Mouse (Mus musculus): ENCODE measurements around the gene Ipo8. TPM values are rescaled to one million over a fixed set of nuclear protein-coding genes. Genes with fewer than 3 reads are reported as not detected.

The Ipo8 gene
- polyA plus RNA-seq, 1 experiment from 2014 or later: 22.1 TPM

DNA sequence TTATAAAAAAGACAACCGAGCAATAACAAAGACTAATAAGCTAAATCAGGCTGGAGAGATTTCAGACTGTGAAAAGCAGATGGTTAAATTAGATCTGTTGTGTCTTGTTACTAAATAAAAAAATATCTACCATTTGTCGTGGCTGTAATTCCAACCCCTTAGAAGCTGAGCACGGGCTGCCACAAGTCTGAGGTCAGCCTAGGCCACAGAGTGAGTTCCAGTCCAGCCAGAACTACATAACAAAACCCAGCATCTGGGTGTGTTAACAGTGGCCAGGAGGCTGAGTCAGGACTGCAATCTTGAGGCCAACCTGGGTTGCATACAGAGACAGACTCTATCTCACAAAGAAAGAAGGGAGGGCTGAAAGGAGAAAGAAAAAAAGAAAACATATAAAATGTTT lies 59.8 kb downstream of the Ipo8 start:
- 84% methylated on average over 3 of the region's 3 CpGs for WGBS
- H3K27me3 ChIP-seq (replicated peaks; ENCODE audit: control insufficient read depth, insufficient read depth, low read length): no peaks in the 10 kb centered on the region
- ATAC-seq (replicated peaks; ENCODE audit: low FRiP score): no peak

DNA sequence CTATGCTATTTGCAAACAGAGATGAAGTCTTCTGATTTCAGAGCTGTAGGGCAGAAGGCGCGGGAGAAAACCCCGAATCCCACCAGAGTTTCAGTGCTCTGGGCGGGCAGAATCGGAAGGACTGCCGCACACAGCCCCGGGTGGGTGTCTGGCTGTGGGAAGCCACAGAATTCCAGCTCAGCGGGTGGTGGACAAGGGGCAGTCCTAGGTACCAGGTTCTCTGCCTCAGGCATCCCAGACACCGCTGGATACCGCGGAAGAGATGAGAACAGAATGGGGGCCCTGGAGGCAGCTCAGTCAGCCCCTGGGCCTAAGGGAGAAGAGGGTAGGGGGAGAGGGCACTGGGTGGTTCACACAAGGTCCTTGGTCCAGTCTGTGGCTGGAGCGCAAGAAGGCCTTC lies 62.8 kb downstream of the Ipo8 start:
- Histone ChIP-seq H3K27ac (ENCODE audit: low read depth, low read length) (no peak overlapping the region), H3K9ac (ENCODE audit: low read depth, low read length) (no peak overlapping the region), H3K4me2 (no peak overlapping the region), H3K36me3 (ENCODE audit: control insufficient read depth, insufficient read depth, low read length) (no peaks in the 10 kb centered on the region; the same call in 1 of the 2 replicates), H3K4me3 (ENCODE audit: low read depth, low read length) (no peak overlapping the region), H3K27me3 (replicated peaks; ENCODE audit: control insufficient read depth, insufficient read depth, low read length) (no peaks in the 10 kb centered on the region), H3K9me3 (ENCODE audit: control insufficient read depth, low read length) (no peaks in the 10 kb centered on the region), H3K4me1 (replicated peaks; ENCODE audit: control insufficient read depth, insufficient read depth, low read length) (no peaks in the 10 kb centered on the region)
- 80% methylated on average over 12 of the region's 12 CpGs for WGBS
- ATAC-seq (replicated peaks; ENCODE audit: low FRiP score) (0 out of 2 replicates have a peak, but pooled peaks have one; percentile 26), DNase-seq (ENCODE audit: low spot score) (no peak)

More for the DNA sequence above, 59.8 kb downstream of the Ipo8 start:
- H3K4me1 ChIP-seq (replicated peaks; ENCODE audit: control insufficient read depth, insufficient read depth, low read length): no peaks in the 10 kb centered on the region
- no peak for DNase-seq (ENCODE audit: low spot score)
- H3K9me3 ChIP-seq (ENCODE audit: control insufficient read depth, low read length): no peaks in the 10 kb centered on the region
- no peak overlapping the region for H3K9ac ChIP-seq (ENCODE audit: low read depth, low read length)
- H3K36me3 ChIP-seq (ENCODE audit: control insufficient read depth, insufficient read depth, low read length): peaks cover 3% of the 10 kb centered on the region; the same call in 1 of the 2 replicates
- no peak overlapping the region for H3K4me2 ChIP-seq
- H3K4me3 ChIP-seq (ENCODE audit: low read depth, low read length): no peak overlapping the region
- no peak overlapping the region for H3K27ac ChIP-seq (ENCODE audit: low read depth, low read length)

DNA sequence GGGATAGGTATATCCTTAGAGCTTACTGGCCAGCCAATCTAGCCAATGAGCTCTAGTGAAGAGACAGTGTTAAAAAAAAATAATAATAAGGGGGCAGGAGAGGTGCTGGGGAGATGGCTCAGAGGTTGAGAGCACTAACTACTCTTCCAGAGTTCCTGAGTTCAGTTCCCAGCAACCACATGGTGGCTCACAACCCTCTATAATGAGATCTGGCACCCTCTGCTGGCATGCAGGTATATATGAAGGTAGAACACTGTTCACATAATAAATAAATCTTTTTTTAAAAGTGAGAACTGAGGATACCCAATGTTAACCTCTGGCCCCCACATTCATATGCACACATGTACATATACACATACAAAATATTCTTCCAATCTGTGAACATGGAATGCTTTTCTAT lies 64.0 kb downstream of the Ipo8 start:
- DNase-seq (ENCODE audit: low spot score) (no peak), ATAC-seq (replicated peaks; ENCODE audit: low FRiP score) (no peak)
- no peak overlapping the region for H3K4me2 ChIP-seq
- H3K27ac ChIP-seq (ENCODE audit: low read depth, low read length): no peak overlapping the region
- no peaks in the 10 kb centered on the region; the same call in 1 of the 2 replicates for H3K36me3 ChIP-seq (ENCODE audit: control insufficient read depth, insufficient read depth, low read length)
- no peaks in the 10 kb centered on the region for H3K9me3 ChIP-seq (ENCODE audit: control insufficient read depth, low read length)
- H3K27me3 ChIP-seq (replicated peaks; ENCODE audit: control insufficient read depth, insufficient read depth, low read length): no peaks in the 10 kb centered on the region
- no peaks in the 10 kb centered on the region for H3K4me1 ChIP-seq (replicated peaks; ENCODE audit: control insufficient read depth, insufficient read depth, low read length)
- H3K9ac ChIP-seq (ENCODE audit: low read depth, low read length): no peak overlapping the region
- no peak overlapping the region for H3K4me3 ChIP-seq (ENCODE audit: low read depth, low read length)

DNA sequence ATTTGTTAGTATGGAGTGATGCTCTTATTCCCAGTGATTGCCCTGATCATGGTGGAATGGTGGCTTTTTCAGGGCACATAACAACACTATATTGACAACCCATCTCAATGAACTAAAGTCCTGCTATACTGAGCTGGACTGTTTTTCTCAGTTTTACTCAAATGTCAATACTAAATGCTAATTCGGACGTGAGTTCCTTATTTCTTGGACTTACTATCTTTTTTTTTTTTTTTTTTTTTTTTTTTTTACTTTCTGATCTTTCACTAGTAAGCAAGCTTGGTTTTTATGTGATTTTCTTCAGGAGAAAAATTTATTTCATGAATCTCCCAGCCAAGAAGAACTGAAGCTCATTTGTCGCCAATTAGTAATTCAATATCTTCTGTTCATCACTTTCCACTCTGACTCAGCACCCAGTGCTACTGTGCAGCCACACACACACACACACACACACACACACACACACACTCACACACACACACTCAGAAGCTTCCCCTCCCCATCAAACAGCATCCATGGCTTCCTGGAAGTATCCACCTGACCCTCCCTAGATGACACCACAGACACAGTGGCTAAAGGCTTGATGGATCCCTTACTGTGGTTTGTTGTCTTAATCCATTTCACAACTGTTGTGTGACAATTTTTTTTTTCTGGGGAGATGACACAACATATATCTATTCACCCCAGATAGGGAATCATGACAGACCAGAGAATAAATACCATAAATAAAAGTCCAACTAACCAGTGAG lies 69.1 kb downstream of the Ipo8 start:
- no peak overlapping the region for H3K27ac ChIP-seq (ENCODE audit: low read depth, low read length)
- H3K4me3 ChIP-seq (ENCODE audit: low read depth, low read length): no peak overlapping the region
- no peak overlapping the region for H3K4me2 ChIP-seq
- no peaks in the 10 kb centered on the region for H3K9me3 ChIP-seq (ENCODE audit: control insufficient read depth, low read length)
- H3K4me1 ChIP-seq (replicated peaks; ENCODE audit: control insufficient read depth, insufficient read depth, low read length): no peaks in the 10 kb centered on the region
- WGBS: 80% methylated on average over 3 of the region's 3 CpGs
- no peaks in the 10 kb centered on the region for H3K27me3 ChIP-seq (replicated peaks; ENCODE audit: control insufficient read depth, insufficient read depth, low read length)
- no peaks in the 10 kb centered on the region for H3K36me3 ChIP-seq (ENCODE audit: control insufficient read depth, insufficient read depth, low read length)
- no peak for ATAC-seq (replicated peaks; ENCODE audit: low FRiP score)
- DNase-seq (ENCODE audit: low spot score): no peak
- H3K9ac ChIP-seq (ENCODE audit: low read depth, low read length): no peak overlapping the region

DNA sequence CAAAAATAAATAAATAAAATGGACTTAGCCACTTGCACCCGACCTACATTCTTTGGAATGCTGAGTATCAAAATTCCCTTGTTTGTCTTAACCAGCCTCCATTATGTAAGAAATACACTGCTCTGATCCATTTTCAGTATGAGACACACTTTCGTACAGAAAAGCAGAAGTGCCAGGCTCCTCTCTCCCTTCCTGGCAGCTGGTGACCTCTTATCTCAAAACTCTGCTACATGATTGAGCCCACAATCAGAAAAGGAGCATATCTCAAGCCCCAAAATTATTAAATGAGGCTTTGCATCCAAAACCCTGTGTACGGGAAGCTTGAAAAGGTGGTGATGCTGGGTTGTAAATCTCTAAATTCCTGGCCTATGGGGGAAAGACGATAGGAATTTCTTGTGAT lies 69.8 kb downstream of the Ipo8 start:
- H3K4me1 ChIP-seq (replicated peaks; ENCODE audit: control insufficient read depth, insufficient read depth, low read length): no peaks in the 10 kb centered on the region
- no peak overlapping the region for H3K4me2 ChIP-seq
- no peak overlapping the region for H3K9ac ChIP-seq (ENCODE audit: low read depth, low read length)
- no peak for DNase-seq (ENCODE audit: low spot score)
- WGBS: 53% methylated on average over 4 of the region's 4 CpGs
- H3K27me3 ChIP-seq (replicated peaks; ENCODE audit: control insufficient read depth, insufficient read depth, low read length): no peaks in the 10 kb centered on the region
- no peaks in the 10 kb centered on the region for H3K9me3 ChIP-seq (ENCODE audit: control insufficient read depth, low read length)
- no peaks in the 10 kb centered on the region for H3K36me3 ChIP-seq (ENCODE audit: control insufficient read depth, insufficient read depth, low read length)
- no peak overlapping the region for H3K4me3 ChIP-seq (ENCODE audit: low read depth, low read length)
- no peak overlapping the region for H3K27ac ChIP-seq (ENCODE audit: low read depth, low read length)
- no peak for ATAC-seq (replicated peaks; ENCODE audit: low FRiP score)

DNA sequence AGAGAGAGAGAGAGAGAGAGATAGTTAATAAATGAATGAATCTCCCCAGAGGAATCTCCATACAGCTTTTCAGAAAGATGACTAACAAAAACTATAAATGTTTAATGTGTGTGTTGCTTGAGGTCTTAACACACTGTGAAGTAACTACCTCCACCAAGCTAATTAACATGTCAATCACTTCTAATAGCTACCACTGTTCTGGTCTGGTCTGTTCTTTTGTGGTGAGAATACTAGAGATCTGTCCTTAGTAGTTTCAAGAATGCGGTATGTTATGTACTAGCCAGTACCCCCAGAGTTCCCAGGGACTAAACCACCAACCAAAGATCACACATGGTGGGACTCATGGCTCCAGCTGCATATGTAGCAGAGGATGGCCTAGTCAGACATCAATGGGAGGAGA lies 74.7 kb downstream of the Ipo8 start:
- no peak overlapping the region for H3K27ac ChIP-seq (ENCODE audit: low read depth, low read length)
- no peak for ATAC-seq (replicated peaks; ENCODE audit: low FRiP score)
- no peaks in the 10 kb centered on the region for H3K9me3 ChIP-seq (ENCODE audit: control insufficient read depth, low read length)
- no peaks in the 10 kb centered on the region for H3K27me3 ChIP-seq (replicated peaks; ENCODE audit: control insufficient read depth, insufficient read depth, low read length)
- 79% methylated on average over 1 of the region's 1 CpGs for WGBS
- no peak overlapping the region for H3K9ac ChIP-seq (ENCODE audit: low read depth, low read length)
- no peak overlapping the region for H3K4me2 ChIP-seq
- H3K4me3 ChIP-seq (ENCODE audit: low read depth, low read length): no peak overlapping the region
- H3K36me3 ChIP-seq (ENCODE audit: control insufficient read depth, insufficient read depth, low read length): no peaks in the 10 kb centered on the region
- DNase-seq (ENCODE audit: low spot score): no peak
- no peaks in the 10 kb centered on the region for H3K4me1 ChIP-seq (replicated peaks; ENCODE audit: control insufficient read depth, insufficient read depth, low read length)

DNA sequence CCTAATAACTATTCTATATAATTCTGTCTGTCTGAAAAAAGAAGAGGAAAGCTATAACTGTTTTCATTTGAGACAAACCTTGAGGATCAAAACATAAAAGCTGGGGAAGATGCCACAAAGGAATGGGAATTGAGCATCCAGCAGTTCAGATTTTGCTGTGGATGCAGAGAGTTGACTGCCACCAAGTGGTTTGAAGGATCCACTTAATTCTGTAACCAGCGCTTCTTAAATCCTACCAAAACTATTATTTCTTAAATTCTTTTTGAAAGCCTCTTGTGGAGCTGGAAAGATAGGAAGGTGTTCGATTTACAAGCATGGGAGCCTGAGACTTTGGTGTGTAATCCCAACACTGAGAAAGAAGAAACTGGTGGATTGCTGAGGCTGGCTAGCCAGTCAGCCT lies 79.9 kb downstream of the Ipo8 start:
- WGBS: 70% methylated on average over 2 of the region's 2 CpGs
- DNase-seq (ENCODE audit: low spot score) (no peak), ATAC-seq (replicated peaks; ENCODE audit: low FRiP score) (no peak)
- no peaks in the 10 kb centered on the region for H3K9me3 ChIP-seq (ENCODE audit: control insufficient read depth, low read length)
- H3K4me1 ChIP-seq (replicated peaks; ENCODE audit: control insufficient read depth, insufficient read depth, low read length): no peaks in the 10 kb centered on the region
- H3K27ac ChIP-seq (ENCODE audit: low read depth, low read length): no peak overlapping the region
- H3K9ac ChIP-seq (ENCODE audit: low read depth, low read length): no peak overlapping the region
- H3K4me3 ChIP-seq (ENCODE audit: low read depth, low read length): no peak overlapping the region
- no peaks in the 10 kb centered on the region for H3K36me3 ChIP-seq (ENCODE audit: control insufficient read depth, insufficient read depth, low read length)
- H3K4me2 ChIP-seq: no peak overlapping the region
- H3K27me3 ChIP-seq (replicated peaks; ENCODE audit: control insufficient read depth, insufficient read depth, low read length): no peaks in the 10 kb centered on the region

DNA sequence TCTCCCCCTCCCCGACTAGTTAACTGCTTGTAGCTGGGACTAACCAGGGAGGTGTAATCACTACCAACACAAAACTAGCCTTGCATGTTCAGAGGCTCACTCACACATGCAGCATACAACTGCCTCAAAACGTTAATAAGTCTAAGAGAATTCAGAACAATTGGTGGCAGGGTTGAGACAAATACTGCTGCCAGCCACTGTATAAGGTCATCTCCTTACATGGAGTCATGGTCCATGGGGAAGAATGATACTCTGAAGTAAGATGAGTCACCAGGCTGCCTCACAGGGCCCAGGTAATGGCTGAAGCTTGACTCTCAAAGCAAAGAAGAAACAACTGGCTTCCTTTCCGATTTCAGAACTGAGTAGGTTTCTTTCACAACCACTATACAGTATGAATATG lies 81.1 kb downstream of the Ipo8 start:
- no peak overlapping the region for H3K9ac ChIP-seq (ENCODE audit: low read depth, low read length)
- H3K36me3 ChIP-seq (ENCODE audit: control insufficient read depth, insufficient read depth, low read length): no peaks in the 10 kb centered on the region
- H3K9me3 ChIP-seq (ENCODE audit: control insufficient read depth, low read length): no peaks in the 10 kb centered on the region
- H3K4me1 ChIP-seq (replicated peaks; ENCODE audit: control insufficient read depth, insufficient read depth, low read length): no peaks in the 10 kb centered on the region
- 79% methylated on average over 3 of the region's 3 CpGs for WGBS
- ATAC-seq (replicated peaks; ENCODE audit: low FRiP score) (no peak), DNase-seq (ENCODE audit: low spot score) (no peak)
- H3K4me3 ChIP-seq (ENCODE audit: low read depth, low read length): no peak overlapping the region
- no peaks in the 10 kb centered on the region for H3K27me3 ChIP-seq (replicated peaks; ENCODE audit: control insufficient read depth, insufficient read depth, low read length)
- no peak overlapping the region for H3K4me2 ChIP-seq
- H3K27ac ChIP-seq (ENCODE audit: low read depth, low read length): no peak overlapping the region

DNA sequence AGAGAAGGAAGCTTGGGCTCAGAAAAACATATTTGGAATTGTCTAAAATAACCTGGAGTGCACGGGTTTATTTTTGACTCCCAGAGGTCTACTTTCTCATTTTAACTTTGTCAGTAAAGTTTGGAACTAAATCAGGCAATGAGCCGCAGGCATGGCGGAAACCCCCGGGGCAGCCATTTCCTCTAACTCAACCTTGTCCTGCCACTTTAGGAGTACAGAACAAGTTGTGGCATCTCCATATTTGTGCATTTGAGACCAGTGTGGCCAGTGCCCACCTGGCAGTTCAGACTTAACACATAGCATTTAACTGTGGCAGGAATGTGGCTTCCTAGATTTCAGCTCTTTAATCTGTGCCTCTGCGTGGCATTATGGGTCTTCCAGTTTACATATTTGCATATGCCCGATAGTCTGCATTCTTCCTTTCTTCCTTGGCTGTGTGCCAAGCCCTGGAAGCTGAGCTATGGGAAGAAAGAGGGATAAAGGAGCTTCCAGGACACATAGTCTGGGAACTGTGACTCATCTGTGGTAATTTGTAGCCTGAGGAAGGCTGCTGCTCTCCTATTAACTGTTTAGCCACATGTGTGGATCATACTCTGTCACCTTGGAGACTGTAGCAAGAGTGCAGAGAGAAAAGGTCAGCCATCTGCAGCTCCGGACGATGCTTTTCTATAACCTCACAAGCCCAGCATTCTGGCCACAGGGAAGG lies 90.6 kb downstream of the Ipo8 start:
- DNase-seq (ENCODE audit: low spot score) (no peak), ATAC-seq (replicated peaks; ENCODE audit: low FRiP score) (no peak)
- H3K4me2 ChIP-seq: no peak overlapping the region
- no peaks in the 10 kb centered on the region for H3K36me3 ChIP-seq (ENCODE audit: control insufficient read depth, insufficient read depth, low read length)
- H3K4me3 ChIP-seq (ENCODE audit: low read depth, low read length): no peak overlapping the region
- no peak overlapping the region for H3K27ac ChIP-seq (ENCODE audit: low read depth, low read length)
- H3K27me3 ChIP-seq (replicated peaks; ENCODE audit: control insufficient read depth, insufficient read depth, low read length): no peaks in the 10 kb centered on the region
- H3K9me3 ChIP-seq (ENCODE audit: control insufficient read depth, low read length): no peaks in the 10 kb centered on the region
- no peaks in the 10 kb centered on the region for H3K4me1 ChIP-seq (replicated peaks; ENCODE audit: control insufficient read depth, insufficient read depth, low read length)
- H3K9ac ChIP-seq (ENCODE audit: low read depth, low read length): no peak overlapping the region
- 71% methylated on average over 8 of the region's 8 CpGs for WGBS
